Mouse (Mus musculus) liver, embryonic 14.5 days (tissue): ENCODE measurements around the gene Fgf18. TPM values are rescaled to one million over a fixed set of nuclear protein-coding genes. Genes with fewer than 3 reads are reported as not detected.

Experiments used
- ATAC-seq: fragments of 200-750 bp; cut with Nextera tagmentation; 2 replicates; pipeline ENCODE4 v1.8.0; 2017; ENCODE audit warnings: moderate number of reproducible peaks, mild to moderate bottlenecking, moderate library complexity; ENCODE audit not compliant: insufficient read depth
- DNase-seq, 3 experiments: peaks; one replicate each; pipeline ENCODE4 v3.0.0-alpha.2; 2012 to 2013; ENCODE audit warnings: low read depth in 3 of 3, low spot score in 3 of 3
- H3K27ac ChIP-seq: fragments of 300-500 bp; sonication (generic); 2 replicates; pipeline ENCODE4 v1.5.1; 2014; ENCODE audit warnings: moderate library complexity, mild to moderate bottlenecking, control low read depth, inconsistent platforms
- H3K27me3 ChIP-seq: fragments of 300-500 bp; sonication (generic); 2 replicates; pipeline ENCODE4 v1.6.1; 2014; ENCODE audit warnings: mild to moderate bottlenecking, low read length, moderate library complexity; ENCODE audit not compliant: control insufficient read depth, insufficient read depth
- H3K36me3 ChIP-seq: fragments of 300-500 bp; sonication (generic); replicated peaks from 2 replicates; pipeline ENCODE4 v1.6.1; 2014; ENCODE audit warnings: low read depth; ENCODE audit not compliant: control insufficient read depth, insufficient read depth
- H3K4me1 ChIP-seq, 2 experiments: fragments of 200-500 bp in 1 of 2; fragments of 300-500 bp in 1 of 2; sonication (generic) in 1 of 2; replicated peaks; 2 replicates each; pipeline ENCODE4 v1.6.1; 2012 to 2014; ENCODE audit warnings: antibody characterized with exemption in 1 of 2, inconsistent platforms in 1 of 2, low read length in 1 of 2; ENCODE audit not compliant: control insufficient read depth in 2 of 2, insufficient read depth in 2 of 2
- H3K4me2 ChIP-seq: fragments of 300-500 bp; sonication (generic); 2 replicates; pipeline ENCODE4 v1.6.1; 2014; ENCODE audit warnings: low read depth, mild to moderate bottlenecking, control low read depth, moderate library complexity
- H3K4me3 ChIP-seq, 2 experiments: fragments of 200-500 bp in 1 of 2; fragments of 300-500 bp in 1 of 2; sonication (generic) in 1 of 2; 2 replicates each; pipeline ENCODE4 v1.5.1; 2012 to 2014; ENCODE audit warnings: low read depth in 2 of 2, low read length in 2 of 2, mild to moderate bottlenecking in 2 of 2, control low read depth in 1 of 2, inconsistent platforms in 1 of 2, moderate library complexity in 1 of 2; ENCODE audit not compliant: insufficient read depth in 1 of 2
- H3K9ac ChIP-seq: fragments of 300-500 bp; sonication (generic); replicated peaks from 2 replicates; pipeline ENCODE4 v1.6.1; 2014; ENCODE audit warnings: mild to moderate bottlenecking, control low read depth, moderate library complexity
- H3K9me3 ChIP-seq: fragments of 300-500 bp; sonication (generic); 2 replicates; pipeline ENCODE4 v1.6.1; 2016; ENCODE audit warnings: low read length, mixed read lengths; ENCODE audit not compliant: control insufficient read depth
- CTCF ChIP-seq: IDR thresholded peaks from 2 replicates; pipeline ENCODE4 v1.5.1; 2016; ENCODE audit warnings: antibody characterized with exemption, low read depth, control low read depth
- EP300 ChIP-seq: IDR thresholded peaks from 2 replicates; pipeline ENCODE4 v1.6.1; 2016; ENCODE audit warnings: antibody characterized with exemption, low read depth
- WGBS: fragments of 180-500 bp; shearing (Covaris S2); extraction: QIAGEN DNeasy Blood & Tissue Kit; methylation state at CpG from one replicate; pipeline ENCODE4 v1.1.7; 2014; ENCODE audit not compliant: insufficient replicate concordance; 5-methylcytosine and 5-hydroxymethylcytosine counted together
- polyA plus RNA-seq, 2 experiments: library from polyadenylated mRNA; depleted of rRNA in 1 of 2; stranded (reverse) in 1 of 2; unstranded in 1 of 2; fragments of >200 nt; fragmentation: Nextera tagmentation in 1 of 2; extraction: Ambion mirVana in 1 of 2; gene quantifications; 2 replicates each; pipeline versions ENCODE4 v1.2.1 to v1.2.3; 2012 to 2014

The Fgf18 gene
- polyA plus RNA-seq, 2 experiments: 0.12 to 0.27 TPM

DNA sequence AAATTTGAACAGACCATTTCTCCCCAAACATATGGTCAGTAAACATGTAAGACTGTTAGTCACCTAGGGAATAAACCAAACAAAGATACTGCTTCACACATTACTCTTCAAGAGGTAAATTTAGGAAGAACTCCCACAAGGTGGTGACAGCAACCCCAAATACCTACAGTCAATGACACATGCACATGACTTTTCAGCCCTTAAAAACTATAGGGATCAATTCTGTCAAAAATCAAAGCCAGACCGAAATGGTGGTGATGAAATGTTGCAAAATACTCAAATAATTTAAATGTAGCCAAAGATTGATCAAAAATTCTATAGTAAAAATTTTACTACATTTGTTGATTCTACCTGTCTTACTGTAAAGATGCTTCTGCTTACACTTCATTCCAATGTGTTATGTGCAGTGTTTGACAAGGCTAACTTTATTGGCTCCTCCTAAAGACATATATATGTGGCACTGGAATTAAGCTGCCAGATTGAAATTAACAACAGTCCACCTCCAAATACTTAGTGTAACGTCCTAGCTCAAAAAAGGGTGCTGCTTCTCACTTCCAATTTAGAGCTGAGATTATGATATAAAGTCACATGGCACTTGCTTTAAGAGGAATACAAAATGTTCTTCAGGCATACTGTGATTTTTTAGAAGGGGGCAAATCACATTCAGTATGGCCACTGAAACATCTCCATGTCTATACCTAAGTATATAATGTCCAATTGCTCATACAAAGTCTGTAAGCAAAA lies 10.4 kb upstream of the Fgf18 start:
- WGBS: 63% methylated on average over 2 of the region's 2 CpGs
- ATAC-seq (no peak), DNase-seq (no peak)
- no peak overlapping the region for H3K4me3 ChIP-seq
- TF ChIP-seq EP300 (no peak), CTCF (no peak)
- no peak overlapping the region for H3K9ac ChIP-seq
- H3K27ac ChIP-seq: no peak overlapping the region
- H3K9me3 ChIP-seq: no peaks in the 10 kb centered on the region
- peaks cover 78% of the 10 kb centered on the region for H3K36me3 ChIP-seq
- H3K4me2 ChIP-seq: no peak overlapping the region
- H3K27me3 ChIP-seq: no peaks in the 10 kb centered on the region
- H3K4me1 ChIP-seq: peaks cover 0 to 2% of the 10 kb centered on the region in 2 experiments; a peak in 2 of 4 replicates

DNA sequence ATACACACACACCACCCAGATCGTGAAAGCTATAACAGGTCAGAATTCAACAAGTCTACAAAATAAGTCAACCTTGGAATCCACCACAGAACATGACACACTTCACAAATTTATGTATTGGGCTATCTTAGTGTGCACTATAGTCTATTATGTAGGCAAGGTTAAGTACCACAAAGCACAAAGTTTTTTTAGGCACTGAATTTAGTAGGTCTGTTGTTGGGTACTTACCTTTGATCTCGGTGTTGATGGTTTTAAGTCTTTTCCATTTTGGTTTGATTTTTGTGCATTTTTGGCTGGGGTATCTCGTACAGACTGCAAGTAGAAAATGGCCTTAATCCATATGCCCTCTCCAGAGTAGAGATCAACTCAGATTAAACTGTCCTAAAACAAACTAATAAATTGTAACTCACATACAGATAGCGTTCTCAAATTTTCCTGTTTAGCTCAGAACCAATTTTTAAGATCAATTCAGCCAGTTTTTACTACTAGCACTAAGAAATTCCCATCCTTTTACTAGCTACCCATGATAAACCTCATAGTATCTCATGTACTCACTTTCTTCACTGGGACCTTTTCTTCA lies 9.3 kb upstream of the Fgf18 start:
- Histone ChIP-seq H3K4me2 (no peak overlapping the region), H3K36me3 (peaks cover 87% of the 10 kb centered on the region), H3K9me3 (no peaks in the 10 kb centered on the region), H3K4me3 (no peak overlapping the region), H3K9ac (no peak overlapping the region), H3K27ac (no peak overlapping the region), H3K27me3 (no peaks in the 10 kb centered on the region), H3K4me1 (peaks cover 0 to 2% of the 10 kb centered on the region in 2 experiments; a peak in 2 of 4 replicates)
- TF ChIP-seq CTCF (no peak), EP300 (no peak)
- WGBS: 75% methylated on average over 4 of the region's 4 CpGs
- DNase-seq (no peak), ATAC-seq (no peak)

DNA sequence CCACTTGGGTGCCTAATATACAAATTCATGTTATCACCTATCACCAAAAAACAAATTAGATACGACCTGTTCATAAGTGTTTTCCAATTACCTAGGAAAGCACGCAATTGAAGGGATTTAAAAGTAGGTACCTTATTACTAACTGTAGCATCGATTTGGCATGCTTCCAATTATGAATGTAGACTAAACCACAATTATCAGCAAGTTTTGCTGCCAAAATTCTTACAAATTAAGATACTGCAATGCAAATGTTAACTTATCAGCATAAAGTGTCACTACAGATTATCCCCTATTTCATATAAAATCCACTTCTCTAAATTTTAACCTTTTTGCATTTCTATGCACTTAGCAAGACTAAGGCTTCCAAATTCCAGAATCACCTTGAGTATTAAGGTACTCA lies 7.3 kb upstream of the Fgf18 start:
- H3K4me2 ChIP-seq: no peak overlapping the region
- TF ChIP-seq CTCF (no peak), EP300 (no peak)
- ATAC-seq (no peak), DNase-seq (no peak)
- 78% methylated on average over 3 of the region's 3 CpGs for WGBS
- no peaks in the 10 kb centered on the region for H3K27me3 ChIP-seq
- no peak overlapping the region for H3K4me3 ChIP-seq
- H3K9me3 ChIP-seq: no peaks in the 10 kb centered on the region
- H3K9ac ChIP-seq: no peak overlapping the region
- H3K36me3 ChIP-seq: peaks cover 78% of the 10 kb centered on the region
- no peaks in the 10 kb centered on the region for H3K4me1 ChIP-seq
- no peak overlapping the region for H3K27ac ChIP-seq

DNA sequence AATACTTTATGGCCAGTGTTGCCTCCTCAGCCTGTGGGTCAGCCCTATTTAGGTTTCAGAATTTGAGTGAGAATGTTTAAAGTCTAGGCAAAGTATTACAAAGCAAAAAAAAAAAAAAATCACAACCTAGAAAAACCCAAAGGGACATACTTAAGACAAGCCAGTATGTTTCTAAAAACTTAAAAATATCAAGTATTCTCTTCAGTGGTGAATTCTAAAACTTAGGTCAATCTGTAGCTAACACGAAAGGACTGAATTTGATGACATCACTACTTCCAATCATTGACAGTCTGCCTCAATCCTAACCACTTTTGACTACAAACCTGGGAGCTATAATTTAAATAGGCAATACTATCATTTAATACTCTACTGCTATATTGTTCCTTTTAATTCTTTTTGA lies 5.8 kb upstream of the Fgf18 start:
- no peaks in the 10 kb centered on the region for H3K4me1 ChIP-seq
- no peak overlapping the region for H3K4me3 ChIP-seq
- H3K4me2 ChIP-seq: no peak overlapping the region
- DNase-seq (no peak), ATAC-seq (no peak)
- H3K27ac ChIP-seq: no peak overlapping the region
- H3K9me3 ChIP-seq: no peaks in the 10 kb centered on the region
- H3K9ac ChIP-seq: no peak overlapping the region
- H3K27me3 ChIP-seq: peaks cover 5% of the 10 kb centered on the region
- H3K36me3 ChIP-seq: peaks cover 64% of the 10 kb centered on the region
- 80% methylated on average over 1 of the region's 1 CpGs for WGBS
- no peak for TF ChIP-seq EP300
- TF ChIP-seq CTCF: no peak

DNA sequence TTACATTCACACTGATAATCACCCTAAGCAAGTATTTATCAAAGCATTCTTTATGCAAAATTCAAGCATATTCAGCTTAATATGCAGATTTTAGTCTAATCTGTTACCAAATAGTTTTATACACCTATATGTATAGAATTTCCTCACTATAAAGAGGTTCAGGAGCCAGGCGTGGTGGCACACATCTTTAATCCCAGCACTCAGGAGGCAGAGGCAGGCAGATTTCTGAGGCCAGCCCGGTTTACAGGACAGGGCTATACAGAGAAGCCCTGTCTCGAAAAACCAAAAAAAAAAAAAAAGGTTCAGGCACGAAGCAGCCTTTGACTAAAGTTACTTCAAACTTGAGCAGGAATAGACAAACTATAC lies 4.6 kb upstream of the Fgf18 start:
- no peak for TF ChIP-seq CTCF
- no peak for TF ChIP-seq EP300
- H3K36me3 ChIP-seq: peaks cover 55% of the 10 kb centered on the region
- H3K4me2 ChIP-seq: no peak overlapping the region
- 60% methylated on average over 4 of the region's 4 CpGs for WGBS
- H3K9me3 ChIP-seq: no peaks in the 10 kb centered on the region
- no peaks in the 10 kb centered on the region for H3K4me1 ChIP-seq
- H3K9ac ChIP-seq: no peak overlapping the region
- H3K27me3 ChIP-seq: peaks cover 17% of the 10 kb centered on the region
- no peak overlapping the region for H3K4me3 ChIP-seq
- DNase-seq (no peak), ATAC-seq (no peak)
- H3K27ac ChIP-seq: no peak overlapping the region
